Mouse (Mus musculus): Measurements from ENCODE around the gene Sult2a7. TPM values are rescaled to one million over a fixed set of nuclear protein-coding genes. Genes with fewer than 3 reads are reported as not detected.

The Sult2a7 gene
- not detected in 2 replicates for total RNA-seq (2017)

DNA sequence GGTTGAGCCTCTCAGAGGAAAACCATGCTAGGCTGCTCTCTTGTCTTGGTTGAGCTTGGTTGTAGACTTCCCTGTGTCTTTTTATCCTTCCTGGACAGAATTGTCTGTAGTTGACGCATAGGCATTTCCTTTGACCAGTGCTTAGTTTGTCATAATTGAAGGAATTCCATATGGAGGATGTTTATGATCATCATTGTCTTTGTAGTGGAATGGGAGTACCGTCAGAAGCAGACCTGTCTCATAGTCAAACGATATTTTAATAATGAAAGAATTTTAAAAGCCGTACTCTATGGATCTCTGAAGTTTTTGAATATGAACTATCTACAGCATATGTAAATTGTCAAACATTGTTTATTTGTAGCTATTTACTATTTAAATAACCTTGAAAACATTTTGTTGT is at the start of gene Sult2a7:
Gene Sult2a7 (minus strand): TSS at position 101 of the 400 bp plus-strand sequence.
- ATAC-seq (replicated peaks; ENCODE audit: low read depth, poor library complexity, severe bottlenecking), result no peak

DNA sequence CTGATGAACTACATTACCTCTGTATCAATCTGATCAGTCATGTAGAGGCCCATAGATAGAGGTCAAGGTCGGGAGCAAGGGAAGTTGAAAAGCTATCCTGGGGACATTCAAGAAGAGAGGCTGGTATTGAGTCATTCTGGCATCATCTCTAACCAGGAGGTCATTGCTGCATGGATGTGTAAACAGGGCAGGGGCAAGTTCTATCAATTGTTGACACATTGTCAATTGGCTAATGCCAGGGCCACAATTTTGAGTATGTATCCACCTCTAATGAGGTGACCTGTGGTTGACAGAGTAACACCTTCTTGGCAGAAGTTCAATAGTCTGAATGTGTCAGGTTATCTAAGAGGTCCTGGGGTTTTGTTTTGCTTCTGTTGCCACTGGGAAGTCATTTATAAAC is 31.2 kb upstream of the Sult2a7 start:
- no peak for ATAC-seq (replicated peaks; ENCODE audit: low read depth, poor library complexity, severe bottlenecking)

DNA sequence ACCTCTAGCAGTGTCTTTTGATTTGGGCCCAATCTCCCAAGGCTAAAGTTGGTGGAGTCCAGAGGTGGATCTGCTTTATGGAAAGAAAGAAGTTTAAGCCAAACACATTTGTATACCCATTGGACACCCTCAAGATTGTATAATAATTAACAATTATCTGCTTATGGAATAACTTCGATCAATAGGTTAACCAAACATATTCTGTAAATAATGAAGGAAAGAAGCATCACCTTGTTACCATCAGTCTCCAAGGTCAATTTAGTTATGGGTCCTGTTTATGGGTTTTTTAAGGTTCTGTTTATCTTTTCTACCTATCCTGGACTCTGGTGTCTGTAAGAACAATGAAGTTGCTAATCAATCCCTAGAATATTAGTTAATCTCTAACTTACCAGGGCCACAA is 28.6 kb upstream of the Sult2a7 start:
- no peak for ATAC-seq (replicated peaks; ENCODE audit: low read depth, poor library complexity, severe bottlenecking)

DNA sequence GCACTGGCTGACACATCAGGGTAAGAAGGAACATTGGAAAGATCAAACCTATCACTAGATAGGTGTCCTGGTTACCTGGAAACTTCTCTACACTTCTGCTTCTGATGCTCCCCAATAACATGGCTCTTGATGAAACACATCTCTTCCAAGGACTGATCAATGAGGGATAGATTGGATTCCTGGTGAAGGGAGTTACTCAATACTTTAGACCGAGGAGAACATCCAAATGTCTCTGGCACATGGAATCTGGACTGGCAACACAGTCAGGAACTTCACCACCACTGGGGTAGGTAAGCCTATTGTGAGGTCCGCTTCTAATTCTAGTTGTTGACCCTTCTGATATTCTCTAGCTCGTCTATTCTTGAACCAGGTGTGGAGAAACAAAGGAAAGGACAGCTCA is 24.3 kb upstream of the Sult2a7 start:
- ATAC-seq (replicated peaks; ENCODE audit: low read depth, poor library complexity, severe bottlenecking), result no peak

DNA sequence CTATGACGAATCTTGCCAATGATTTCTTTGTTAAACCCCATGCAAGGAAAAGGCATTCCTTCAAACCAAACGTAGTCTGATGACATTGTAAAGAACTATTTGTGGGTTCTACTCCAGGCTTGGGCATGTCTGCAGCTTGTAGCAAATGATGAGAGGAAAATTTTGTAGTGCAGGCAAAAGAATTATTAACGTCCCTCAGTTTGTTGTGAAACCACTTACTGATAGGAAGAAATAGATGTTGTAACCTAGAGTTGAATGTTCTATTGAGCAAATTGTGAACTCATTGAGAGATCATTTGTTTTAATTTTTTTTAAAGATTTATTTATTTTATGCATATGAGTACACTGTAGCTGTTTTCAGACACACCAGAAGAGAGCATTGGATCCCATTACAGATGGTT is 1.1 kb downstream of the Sult2a7 start:
- ATAC-seq (replicated peaks; ENCODE audit: low read depth, poor library complexity, severe bottlenecking), result no peak

DNA sequence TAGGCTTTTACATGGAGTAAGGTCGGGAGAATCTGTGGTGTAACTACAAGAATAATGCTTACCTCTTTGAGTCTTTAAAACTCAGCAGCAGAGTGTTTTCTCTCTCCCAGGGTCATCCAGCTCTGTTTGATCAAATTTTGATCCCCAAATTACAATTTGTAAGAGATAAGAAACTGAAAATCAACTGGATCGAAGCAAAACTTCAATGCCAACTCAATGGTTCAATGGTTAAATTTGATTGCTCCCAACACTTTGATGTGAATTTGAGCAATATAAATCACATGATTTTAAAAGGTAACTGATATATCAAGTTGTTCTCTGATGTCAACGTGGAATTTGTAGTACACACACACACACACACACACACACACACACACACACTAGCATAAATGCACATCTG is 47.5 kb downstream of the Sult2a7 start, which contains the start of gene Sult2a8:
Gene Sult2a8 (minus strand): TSS at position 236 of the 400 bp plus-strand sequence.
- ATAC-seq (replicated peaks; ENCODE audit: low read depth, poor library complexity, severe bottlenecking), result no peak

DNA sequence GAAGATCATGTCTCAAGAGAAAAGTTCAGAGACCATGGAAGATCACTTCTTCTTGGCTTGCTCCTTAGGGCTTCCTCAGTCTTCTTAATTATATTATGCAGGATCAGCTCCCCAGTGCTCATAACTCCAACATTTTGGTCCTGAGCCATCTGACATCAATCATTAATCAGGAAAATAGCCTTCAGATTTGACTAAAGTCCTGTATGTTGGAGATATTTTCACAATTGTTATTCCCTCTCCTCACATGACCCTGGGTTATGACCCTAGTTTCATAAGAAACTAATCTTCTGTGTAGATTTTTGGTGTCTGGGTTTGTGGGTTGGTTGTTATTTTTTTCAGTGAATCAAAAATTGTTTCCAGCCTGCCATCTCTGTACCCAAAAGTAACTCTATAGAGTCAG is 54.4 kb downstream of the Sult2a7 start:
- no peak for ATAC-seq (replicated peaks; ENCODE audit: low read depth, poor library complexity, severe bottlenecking)

DNA sequence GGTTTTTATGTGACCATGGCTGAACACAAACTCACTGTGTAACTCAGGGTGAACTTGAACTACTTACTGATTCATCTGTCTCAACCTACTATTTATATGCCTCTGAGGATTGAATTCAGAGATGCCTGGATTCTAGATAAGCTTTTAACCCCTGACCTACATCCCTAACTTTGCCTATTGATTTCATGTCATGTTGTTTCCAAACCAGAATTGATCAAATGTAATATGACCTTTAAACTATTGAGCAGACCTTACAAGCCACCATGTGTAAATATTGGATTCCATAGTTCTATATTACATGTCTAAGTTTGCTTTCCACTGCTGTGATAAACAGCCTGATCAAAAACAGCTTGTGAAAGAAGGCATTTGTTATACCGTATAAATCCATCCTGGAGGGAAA is 55.5 kb downstream of the Sult2a7 start:
- no peak for ATAC-seq (replicated peaks; ENCODE audit: low read depth, poor library complexity, severe bottlenecking)

DNA sequence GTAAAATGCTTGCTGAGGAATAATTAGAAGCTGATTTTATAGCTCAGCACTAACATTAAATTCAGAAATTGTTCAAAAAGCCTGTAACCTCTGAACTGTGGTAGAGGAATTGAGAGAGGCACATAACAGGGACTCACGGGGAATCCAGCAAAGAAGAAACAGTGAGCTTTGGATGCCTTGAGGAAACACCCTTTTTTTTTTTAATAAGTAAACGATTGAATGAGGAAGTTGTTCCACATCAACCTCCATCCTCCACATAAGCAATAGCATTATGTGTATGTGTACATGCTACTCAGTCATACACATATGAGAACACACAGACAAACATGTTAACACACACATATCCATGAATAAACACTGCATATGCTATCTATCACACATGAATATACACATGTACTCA is 56.0 kb downstream of the Sult2a7 start:
- ATAC-seq (replicated peaks; ENCODE audit: low read depth, poor library complexity, severe bottlenecking), result no peak

Other genes starting within 250 kb of the Sult2a7 start
- gene Sult2a6, start 239.4 kb downstream of the Sult2a7 start, total RNA-seq (2017), result not detected in 2 replicates
- not detected in 2 replicates for gene Obox8, start 160.7 kb downstream of the Sult2a7 start, total RNA-seq (2017)
- gene Sult2a8, start 47.5 kb downstream of the Sult2a7 start, total RNA-seq (2017), result not detected in 2 replicates
- gene Vmn1r90, start 69.3 kb upstream of the Sult2a7 start, total RNA-seq (2017), result not detected in 2 replicates
- gene Obox7, start 165.3 kb upstream of the Sult2a7 start, total RNA-seq (2017), result not detected in 2 replicates